Mouse (Mus musculus): Measurements from ENCODE around the gene Mpst. TPM values are rescaled to one million over a fixed set of nuclear protein-coding genes. Genes with fewer than 3 reads are reported as not detected.

The Mpst gene
- total and polyA plus RNA-seq, 3 experiments = 38.6 to 86.7 TPM; not detected in 1

- TF ChIP-seq USF1 (IDR thresholded peaks at IDR 0.05; ENCODE audit: low read depth, low read length) (peak; percentile 97), ELF1 (IDR thresholded peaks at IDR 0.05; ENCODE audit: low read depth, low read length) (no peak), POLR2A (IDR thresholded peaks at IDR 0.05; ENCODE audit: control insufficient read depth in 1 of 2, insufficient read depth in 1 of 2, low read depth in 1 of 2, low read length in 2 of 2, poor library complexity in 1 of 2) (peak; percentile 39 to 65; a peak in 3 of 4 replicates), MXI1 (IDR thresholded peaks at IDR 0.05; ENCODE audit: low read depth, low read length) (0 out of 2 replicates have a peak, but pooled peaks have one; percentile 6), ETS1 (IDR thresholded peaks at IDR 0.05; ENCODE audit: low read depth, low read length) (peak; percentile 34; the same call in 1 of the 2 replicates)
Measured at GRCm38 (mm10) chr15:78377859-78378258, 28.4 kb upstream of the Mpst start (continued).

DNA sequence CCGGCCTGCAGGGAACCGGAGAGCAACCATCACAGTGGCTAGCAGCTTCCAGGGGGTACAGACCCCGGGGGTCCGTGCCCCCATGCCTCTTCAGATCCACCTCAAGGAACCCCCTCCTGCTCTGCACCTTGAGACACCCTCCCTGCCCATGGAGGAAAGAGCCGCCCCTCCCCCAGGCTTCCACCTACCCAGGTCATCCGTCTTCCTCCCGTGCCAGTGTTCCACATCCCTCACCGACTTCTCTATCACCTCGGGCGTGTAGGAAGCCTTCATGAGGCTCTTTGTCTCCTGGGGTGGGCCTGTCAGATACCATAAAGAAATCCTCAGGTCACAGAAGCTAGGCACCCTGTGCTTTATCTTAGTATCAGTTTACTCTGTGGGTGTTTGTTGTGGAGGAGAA is 27.7 kb upstream of the Mpst start:
- peak; percentile 43 for DNase-seq (ENCODE audit: low read depth, low spot score)
- H3K27me3 ChIP-seq (ENCODE audit: control insufficient read depth in 1 of 2, insufficient read depth in 2 of 2, low read length in 2 of 2) = no peaks in the 10 kb centered on the region
- no peak for TF ChIP-seq MYB (IDR thresholded peaks at IDR 0.05; ENCODE audit: low read depth, low read length)
- no peak for TF ChIP-seq GATA1 (IDR thresholded peaks at IDR 0.05; ENCODE audit: low read depth, low read length)
- TF ChIP-seq SIN3A (IDR thresholded peaks at IDR 0.05; ENCODE audit: low read length) = no peak
- no peak for TF ChIP-seq MYC (IDR thresholded peaks at IDR 0.05; ENCODE audit: low read depth, low read length)
- TF ChIP-seq USF2 (IDR thresholded peaks at IDR 0.05; ENCODE audit: borderline replicate concordance in 1 of 2, insufficient read depth in 1 of 2, low read depth in 1 of 2, low read length in 2 of 2) = no peak
- TF ChIP-seq MXI1 (IDR thresholded peaks at IDR 0.05; ENCODE audit: low read depth, low read length) = no peak; the same call in 1 of the 2 replicates
- 0 out of 2 replicates have a peak, but pooled peaks have one; percentile 58 for TF ChIP-seq CHD1 (IDR thresholded peaks at IDR 0.05; ENCODE audit: low read depth, low read length)
- TF ChIP-seq NELFE (IDR thresholded peaks at IDR 0.05; ENCODE audit: low read depth, low read length) = peak; percentile 29; the same call in 1 of the 2 replicates
- 0 out of 2 replicates have a peak, but pooled peaks have one; percentile 8 for TF ChIP-seq MAX (IDR thresholded peaks at IDR 0.05; ENCODE audit: low read length)
- TF ChIP-seq CTCF (IDR thresholded peaks at IDR 0.05 in 2 of 3, conservative IDR thresholded peaks at IDR 0.05 in 1 of 3; ENCODE audit: control insufficient read depth in 1 of 3, insufficient read depth in 1 of 3, low read depth in 2 of 3, low read length in 3 of 3, poor library complexity in 1 of 3, severe bottlenecking in 1 of 3) = no peak
- no peak for TF ChIP-seq USF1 (IDR thresholded peaks at IDR 0.05; ENCODE audit: low read depth, low read length)
- no peak for TF ChIP-seq NRF1 (IDR thresholded peaks at IDR 0.05; ENCODE audit: insufficient read depth, low read depth, low read length, poor library complexity, severe bottlenecking)
- no peaks in the 10 kb centered on the region for H3K9me3 ChIP-seq (replicated peaks; ENCODE audit: insufficient read depth, low read length)
- peak overlapping the region; percentile 63 for H3K9ac ChIP-seq (ENCODE audit: control insufficient read depth, low read depth, low read length, poor library complexity, severe bottlenecking)
- H3K79me2 ChIP-seq (ENCODE audit: control insufficient read depth, insufficient read depth, low read length, poor library complexity) = no peaks in the 10 kb centered on the region; the same call in 1 of the 2 replicates
- peak overlapping the region; percentile 89 for H3K27ac ChIP-seq (ENCODE audit: control insufficient read depth, low read depth, low read length)
- H3K36me3 ChIP-seq (ENCODE audit: control insufficient read depth in 1 of 2, insufficient read depth in 2 of 2, low read length in 2 of 2) = peaks cover 0 to 6% of the 10 kb centered on the region in 2 experiments; a peak in 2 of 4 replicates
- peak overlapping the region; percentile 49 to 57 for H3K4me3 ChIP-seq (ENCODE audit: control insufficient read depth in 1 of 2, insufficient read depth in 1 of 2, low read depth in 2 of 2, low read length in 2 of 2)
- peaks cover 0 to 26% of the 10 kb centered on the region in 2 experiments; a peak in 3 of 4 replicates for H3K4me1 ChIP-seq (ENCODE audit: control insufficient read depth in 1 of 2, insufficient read depth in 2 of 2, low read length in 2 of 2)

- Histone ChIP-seq H3K36me3 (ENCODE audit: control insufficient read depth in 1 of 2, insufficient read depth in 2 of 2, low read length in 2 of 2) (peaks cover 0 to 6% of the 10 kb centered on the region in 2 experiments; a peak in 2 of 4 replicates), H3K27ac (ENCODE audit: control insufficient read depth, low read depth, low read length) (no peak overlapping the region), H3K4me3 (ENCODE audit: control insufficient read depth in 1 of 2, insufficient read depth in 1 of 2, low read depth in 2 of 2, low read length in 2 of 2) (no peak overlapping the region), H3K27me3 (ENCODE audit: control insufficient read depth in 1 of 2, insufficient read depth in 2 of 2, low read length in 2 of 2) (no peaks in the 10 kb centered on the region), H3K4me1 (ENCODE audit: control insufficient read depth in 1 of 2, insufficient read depth in 2 of 2, low read length in 2 of 2) (peaks cover 0 to 30% of the 10 kb centered on the region in 2 experiments; a peak in 3 of 4 replicates), H3K9ac (ENCODE audit: control insufficient read depth, low read depth, low read length, poor library complexity, severe bottlenecking) (no peak overlapping the region), H3K9me3 (replicated peaks; ENCODE audit: insufficient read depth, low read length) (no peaks in the 10 kb centered on the region), H3K79me2 (ENCODE audit: control insufficient read depth, insufficient read depth, low read length, poor library complexity) (no peaks in the 10 kb centered on the region; the same call in 1 of the 2 replicates)
- TF ChIP-seq SIN3A (IDR thresholded peaks at IDR 0.05; ENCODE audit: low read length) = no peak
- no peak for TF ChIP-seq MYB (IDR thresholded peaks at IDR 0.05; ENCODE audit: low read depth, low read length)
- no peak for TF ChIP-seq POLR2A (IDR thresholded peaks at IDR 0.05; ENCODE audit: control insufficient read depth in 1 of 2, insufficient read depth in 1 of 2, low read depth in 1 of 2, low read length in 2 of 2, poor library complexity in 1 of 2)
- TF ChIP-seq ETS1 (IDR thresholded peaks at IDR 0.05; ENCODE audit: low read depth, low read length) = no peak
- TF ChIP-seq GABPA (IDR thresholded peaks at IDR 0.05; ENCODE audit: low read depth, low read length) = no peak
- no peak for TF ChIP-seq HCFC1 (IDR thresholded peaks at IDR 0.05; ENCODE audit: low read depth, low read length)
- no peak for TF ChIP-seq POLR2AphosphoS2 (IDR thresholded peaks at IDR 0.05; ENCODE audit: low read length)
- TF ChIP-seq E2F4 (IDR thresholded peaks at IDR 0.05; ENCODE audit: borderline replicate concordance, low read depth, low read length) = no peak
- no peak for TF ChIP-seq CTCF (IDR thresholded peaks at IDR 0.05 in 2 of 3, conservative IDR thresholded peaks at IDR 0.05 in 1 of 3; ENCODE audit: control insufficient read depth in 1 of 3, insufficient read depth in 1 of 3, low read depth in 2 of 3, low read length in 3 of 3, poor library complexity in 1 of 3, severe bottlenecking in 1 of 3)
- TF ChIP-seq MEF2A (IDR thresholded peaks at IDR 0.05; ENCODE audit: extremely low read depth, insufficient replicate concordance, low read depth, low read length, poor library complexity, severe bottlenecking) = no peak
- no peak for DNase-seq (ENCODE audit: low read depth, low spot score)
Measured at GRCm38 (mm10) chr15:78380208-78380607, 26.0 kb upstream of the Mpst start.
